Mouse (Mus musculus) testis, postnatal 14 days (tissue): ENCODE results near the gene Nek4.

Source experiments
- DNase-seq: peaks from one replicate; pipeline ENCODE4 v3.0.0; 2021; ENCODE audit warnings: low spot score

The Nek4 gene

DNA sequence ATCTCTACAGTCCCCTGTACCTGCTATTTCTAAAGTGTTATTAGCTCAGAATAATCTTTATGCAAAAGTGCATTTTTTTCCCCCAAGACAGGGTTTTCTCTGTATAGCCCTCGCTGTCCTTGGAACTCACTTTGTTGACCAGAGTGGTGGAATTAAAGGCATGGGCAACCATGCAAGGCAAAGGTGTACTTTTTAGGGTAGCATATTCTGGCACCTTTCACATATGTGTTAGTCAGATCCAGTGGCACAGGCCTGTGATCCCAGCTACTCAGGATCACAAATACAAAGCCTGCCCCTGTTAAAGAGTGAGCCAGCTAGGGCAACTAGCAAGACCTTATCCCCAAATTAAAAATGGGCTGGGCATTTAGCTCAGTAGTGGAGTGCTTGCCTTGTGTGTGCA lies 9.2 kb downstream of the Nek4 start:
- no peak for DNase-seq

- DNase-seq, result peak; percentile 74
Observed at GRCm38 (mm10) chr14:30974204-30974603, 23.0 kb downstream of the Nek4 start.

DNA sequence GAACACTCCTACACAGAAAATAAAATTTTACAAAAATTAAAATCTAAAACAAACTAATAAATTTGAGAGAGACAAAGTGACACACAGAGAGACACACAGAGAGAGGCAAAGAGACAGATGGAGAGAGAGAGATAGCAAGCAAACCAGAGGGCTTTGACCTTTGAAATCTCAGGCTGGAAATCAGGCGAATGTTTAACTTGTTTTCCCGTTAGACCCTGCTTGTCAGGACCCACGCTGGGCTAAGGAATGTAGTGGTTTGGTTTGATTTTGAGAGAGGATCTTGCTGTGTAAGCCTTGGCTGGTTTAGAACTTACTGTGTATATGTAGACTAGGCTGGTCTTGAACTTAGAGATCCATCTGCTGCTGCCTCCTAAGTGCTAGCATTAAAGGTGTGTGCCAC lies 25.0 kb downstream of the Nek4 start:
- DNase-seq, result no peak

DNA sequence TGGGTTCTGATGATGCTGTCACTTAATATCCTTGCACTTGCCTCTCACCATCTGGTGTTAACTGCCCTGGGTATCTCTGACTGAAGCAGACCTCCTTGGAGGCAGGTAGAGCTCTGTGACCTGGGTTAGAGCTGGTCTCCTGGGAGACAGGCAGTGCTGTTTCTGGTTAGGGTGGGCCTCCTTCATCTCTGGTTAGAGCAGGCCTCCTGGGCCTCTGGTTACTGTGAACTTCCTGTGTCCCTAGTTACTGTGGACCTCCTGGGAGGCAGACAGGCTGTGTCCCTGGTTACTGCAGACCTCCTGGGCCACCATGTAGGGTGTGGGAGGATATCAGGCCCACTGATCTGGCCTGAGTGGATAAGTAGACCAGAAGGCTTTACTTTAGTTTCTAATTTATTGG lies 45.2 kb downstream of the Nek4 start:
- DNase-seq, result no peak

GRCm38 (mm10) chr14:31000356-31000755 lies 49.2 kb downstream of the Nek4 start:
- no peak for DNase-seq

DNA sequence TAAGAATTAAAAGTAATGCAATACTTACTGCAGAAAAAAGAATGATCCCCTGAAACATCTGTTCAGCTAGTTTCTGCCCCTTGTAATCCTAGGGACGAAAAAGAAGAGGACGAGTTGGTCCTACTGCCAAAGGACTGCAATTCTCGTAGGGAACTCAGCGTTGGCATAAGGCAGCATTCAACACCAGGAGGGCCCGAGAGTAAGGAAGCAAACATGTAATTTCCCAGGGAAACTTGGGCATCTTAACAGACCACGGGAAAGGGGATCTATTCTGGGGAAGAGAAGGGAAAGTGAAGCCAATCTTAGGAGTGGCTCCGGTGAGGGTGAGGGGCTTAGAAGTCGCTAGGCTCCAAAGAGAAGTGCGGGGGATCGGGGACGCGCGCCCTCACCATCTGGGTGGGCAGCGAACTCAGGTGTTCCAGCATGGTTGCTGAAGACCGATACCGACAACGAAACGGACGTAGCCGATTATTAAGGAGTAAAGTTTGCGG lies 49.7 kb downstream of the Nek4 start:
- no peak for DNase-seq

DNA sequence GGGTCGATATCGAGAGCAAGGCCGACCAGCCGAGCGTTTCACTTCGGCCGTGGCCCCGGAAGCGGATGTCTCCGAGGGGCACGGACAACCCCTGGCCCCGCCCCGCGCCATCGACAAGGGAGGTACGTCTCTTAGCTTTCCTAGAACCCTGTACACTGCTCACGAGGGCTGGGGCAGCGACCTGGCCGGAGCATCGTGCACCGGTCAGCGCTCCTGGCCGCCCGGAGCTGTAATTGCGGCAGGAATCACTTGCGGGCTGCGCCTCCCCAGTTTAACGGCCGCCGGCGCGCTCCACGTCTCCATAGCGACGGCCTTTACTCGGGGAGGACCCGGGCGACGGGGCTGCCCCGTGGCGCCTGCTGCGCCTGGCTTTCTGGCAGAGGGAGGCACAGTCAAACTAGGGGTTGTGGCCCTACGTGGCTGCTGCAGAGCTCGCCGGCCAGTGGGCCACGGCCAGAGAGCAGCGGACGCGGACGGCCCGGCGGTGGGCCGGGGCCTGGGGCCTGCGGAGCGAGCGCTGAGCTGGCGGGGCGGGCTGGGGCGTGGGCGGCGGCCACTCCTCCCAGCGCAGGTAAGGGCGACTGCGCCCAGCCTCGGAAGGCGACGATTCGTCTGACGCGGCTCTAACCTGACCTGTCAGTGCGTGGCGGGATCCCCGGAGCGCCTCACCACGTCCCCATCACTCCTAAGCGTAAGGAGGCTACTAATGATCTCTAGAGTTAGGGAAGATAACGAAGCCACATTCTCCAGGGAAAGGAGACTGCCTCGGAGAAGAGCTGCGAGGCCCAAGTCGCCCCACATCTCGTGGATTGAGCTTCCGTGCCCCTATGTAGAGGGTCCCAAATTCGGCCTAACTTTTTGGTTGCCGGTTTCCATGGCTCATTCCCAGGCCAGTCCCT lies 50.4 kb downstream of the Nek4 start, which contains the start of the genes Glt8d1 and Spcs1:
Gene Glt8d1, plus strand, starts transcription at position 94 of the 899 bp plus-strand sequence.
Gene Spcs1, minus strand, starts transcription at position 366 of the 899 bp plus-strand sequence.
- DNase-seq, result peak; percentile 87

GRCm38 (mm10) chr14:31004527-31004926 lies 53.4 kb downstream of the Nek4 start:
- no peak for DNase-seq

DNA sequence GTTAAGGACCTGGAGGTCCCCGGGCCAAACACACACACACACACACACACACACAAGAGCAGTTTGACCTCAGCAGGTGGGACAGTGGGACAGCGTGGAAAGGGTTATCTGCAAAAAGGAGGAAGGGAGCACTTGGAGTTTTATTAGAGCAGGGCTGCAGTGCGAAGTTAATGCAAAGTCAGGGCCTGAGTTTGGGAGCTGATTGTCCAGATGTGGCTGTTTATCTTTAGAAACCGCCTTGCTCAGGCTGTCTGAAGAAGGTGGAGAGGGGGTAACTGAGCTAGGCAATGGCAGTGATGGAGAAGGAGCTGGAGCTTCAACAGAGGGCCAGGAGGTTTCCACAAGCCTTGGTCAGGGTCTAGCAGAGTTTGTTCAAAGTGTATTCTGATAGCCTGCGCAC lies 55.6 kb downstream of the Nek4 start:
- no peak for DNase-seq

DNA sequence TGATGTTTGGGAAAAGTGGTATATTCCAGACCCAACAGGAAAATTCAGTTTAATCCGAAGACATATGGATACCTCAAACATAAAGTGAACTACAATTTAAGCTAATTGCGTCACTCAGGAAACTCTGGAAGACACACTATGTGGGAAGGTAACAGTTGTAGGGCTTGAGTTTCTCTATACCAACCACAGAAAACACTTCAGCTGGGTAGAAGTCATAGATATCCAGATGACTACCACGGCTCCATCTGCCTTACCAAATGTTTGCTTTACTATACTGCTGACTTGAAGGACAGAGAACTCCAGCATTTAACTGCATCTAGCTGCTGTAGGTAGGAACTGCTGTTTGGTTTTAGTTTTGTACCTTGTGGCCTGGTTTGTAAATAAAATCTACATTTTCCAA lies 60.4 kb downstream of the Nek4 start:
- DNase-seq, result no peak

DNA sequence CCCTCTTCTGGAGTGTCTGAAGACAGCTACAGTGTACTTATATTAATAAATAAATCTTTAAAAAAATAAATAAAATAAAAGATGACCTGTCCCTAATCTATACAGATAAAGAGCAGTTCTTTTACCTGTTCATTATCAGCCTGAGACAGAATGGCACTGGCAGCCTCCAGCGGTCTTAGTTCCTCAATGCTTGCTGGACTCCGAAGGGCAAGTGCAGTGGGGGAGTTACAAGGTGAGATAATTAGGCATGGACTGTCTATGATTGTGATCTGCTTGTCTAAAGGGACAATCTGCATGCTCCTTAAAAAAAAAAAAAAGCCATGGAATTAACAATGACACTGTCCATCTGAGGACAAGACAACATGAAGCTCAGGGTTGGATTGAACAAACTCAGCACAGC lies 62.8 kb downstream of the Nek4 start:
- DNase-seq, result no peak

GRCm38 (mm10) chr14:31016063-31016462 lies 64.9 kb downstream of the Nek4 start:
- no peak for DNase-seq

DNA sequence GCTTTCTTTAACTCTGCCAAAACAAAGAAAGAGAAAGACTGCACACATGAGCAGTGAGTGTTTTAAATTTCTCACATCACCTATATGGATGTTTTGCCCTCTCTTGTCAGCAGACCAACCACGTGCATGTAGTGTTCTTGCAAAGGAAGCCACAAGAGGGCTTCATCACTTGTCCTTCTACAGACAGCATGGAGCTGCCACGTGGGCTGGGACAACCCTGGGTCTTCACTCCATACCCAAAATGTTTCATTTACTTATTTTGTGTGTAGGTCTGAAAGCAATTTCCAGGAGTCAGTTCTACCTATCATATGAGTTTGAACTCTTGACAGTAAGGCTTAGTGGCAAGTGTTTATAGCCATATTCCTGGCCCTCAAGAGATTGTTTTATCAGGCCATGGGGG lies 66.7 kb downstream of the Nek4 start:
- no peak for DNase-seq

GRCm38 (mm10) chr14:31018860-31019291 lies 67.7 kb downstream of the Nek4 start, which contains the start of the genes Pbrm1 and Gnl3:
TSS of gene Pbrm1 (plus strand) at chr14:31019138.
TSS of gene Gnl3 (minus strand) at chr14:31019152.
- DNase-seq, result peak; percentile 99

GRCm38 (mm10) chr14:31019331-31020205 lies 68.4 kb downstream of the Nek4 start:
- peak; percentile 84 for DNase-seq

- DNase-seq, result no peak
Observed at GRCm38 (mm10) chr14:31022579-31022978, 71.4 kb downstream of the Nek4 start.

- no peak for DNase-seq
Observed at GRCm38 (mm10) chr14:31025785-31026184, 74.6 kb downstream of the Nek4 start.
